15 mouse cellular contexts compared by ENCODE assay signal in the genomic region with DNA sequence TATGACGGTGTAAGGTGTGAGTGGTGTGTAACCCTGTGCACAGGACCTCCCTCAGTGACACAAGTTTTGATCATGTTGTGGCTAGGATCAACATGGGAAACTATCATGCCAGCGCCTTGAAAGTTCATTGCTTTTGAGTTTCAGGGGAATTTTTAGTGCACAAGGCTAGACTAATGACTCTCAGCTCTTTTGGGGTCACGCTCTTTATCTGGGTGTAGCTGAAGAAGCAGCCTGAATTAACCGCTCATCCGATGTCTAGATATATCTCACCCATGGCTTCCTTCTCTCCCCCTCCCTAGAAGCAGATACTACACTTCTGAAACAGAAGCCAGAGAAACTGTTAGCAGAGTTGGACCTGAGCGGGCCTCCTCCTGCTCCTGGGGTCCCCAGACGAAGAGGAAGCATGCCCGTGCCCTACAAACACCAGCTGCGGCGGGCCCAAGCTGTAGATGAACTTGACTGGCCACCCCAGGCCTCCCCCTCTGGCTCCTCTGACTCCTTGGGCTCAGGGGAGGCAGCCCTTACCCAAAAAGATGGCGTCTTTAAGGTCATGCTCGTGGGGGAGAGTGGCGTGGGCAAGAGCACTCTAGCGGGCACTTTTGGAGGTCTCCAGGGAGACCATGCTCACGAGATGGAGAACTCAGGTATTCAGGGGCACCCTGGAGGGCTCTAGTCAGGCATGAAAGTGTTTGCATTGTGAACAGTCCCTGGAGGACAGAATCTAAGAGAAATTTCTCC. TPM values are rescaled to one million over a fixed set of nuclear protein-coding genes. Genes with fewer than 3 reads are reported as not detected.
DNase-seq lines count a peak whose midpoint lies in the region; ATAC-seq lines count a peak whose summit lies in the region.
"Had no signal": no experiment of that assay in that cellular context is flagged by ENCODE, and none has a peak within 500 bp of the region (broad histone marks: within the 10 kb centered on the region; RNA-seq: fewer than 3 reads in every experiment).

No protein-coding gene starts in this region.

- no peak for DNase-seq in liver, embryonic 13.5 days
- DNase-seq in liver (no peak), MN1 (ENCODE audit: low spot score) (no peak)
- no peak for DNase-seq in forebrain, embryonic 14.5 days (ENCODE audit: low spot score)
- DNase-seq in left cerebral cortex, postnatal 36 days (ENCODE audit: low spot score in 2 of 2), result no peak
- DNase-seq in layer of hippocampus, adult 9-11 months, result no peak
- DNase-seq: gastrocnemius, postnatal 14 days; heart, postnatal 36 days; kidney, adult 9 months had no signal

- peaks cover 77% of the 10 kb centered on the region for H3K27me3 ChIP-seq in liver, embryonic 13.5 days
- peaks cover 10% of the 10 kb centered on the region for H3K27me3 ChIP-seq in forebrain, embryonic 14.5 days (replicated peaks; ENCODE audit: control insufficient read depth, insufficient read depth, low read length)
- H3K27me3 ChIP-seq in hindbrain, embryonic 16.5 days (replicated peaks; ENCODE audit: control insufficient read depth, insufficient read depth, low read length), result no peaks in the 10 kb centered on the region
- H3K27me3 ChIP-seq in neural tube, embryonic 12.5 days (replicated peaks), result peaks cover 18% of the 10 kb centered on the region
- H3K27me3 ChIP-seq: CH12.LX had no signal

- H3K27ac ChIP-seq in liver, embryonic 13.5 days, result no peak overlapping the region
- H3K27ac ChIP-seq in forebrain, embryonic 14.5 days (ENCODE audit: low read depth, low read length), result no peak overlapping the region
- H3K27ac ChIP-seq in hindbrain, embryonic 16.5 days (ENCODE audit: low read depth, low read length), result peak overlapping the region; percentile 71
- no peak overlapping the region for H3K27ac ChIP-seq in neural tube, embryonic 12.5 days
- H3K27ac ChIP-seq: stomach, postnatal 0 days had no signal

- intact Hi-C loops in left cerebral cortex, postnatal 36 days (cut with DNase I), result no loop called here

- peaks cover 21% of the 10 kb centered on the region for H3K4me1 ChIP-seq in liver, embryonic 13.5 days (replicated peaks)
- peaks cover 26% of the 10 kb centered on the region for H3K4me1 ChIP-seq in forebrain, embryonic 14.5 days (ENCODE audit: control insufficient read depth, insufficient read depth, low read length)
- H3K4me1 ChIP-seq in hindbrain, embryonic 16.5 days (ENCODE audit: control insufficient read depth, insufficient read depth, low read depth, low read length), result peaks cover 16% of the 10 kb centered on the region
- peaks cover 32% of the 10 kb centered on the region for H3K4me1 ChIP-seq in neural tube, embryonic 12.5 days

- H3K9ac ChIP-seq in liver, embryonic 13.5 days, result peak overlapping the region; percentile 39; the same call in 1 of the 2 replicates
- H3K9ac ChIP-seq in forebrain, embryonic 14.5 days (ENCODE audit: low read length), result 0 out of 2 replicates have a peak overlapping the region, but pooled peaks have one; percentile 72
- peak overlapping the region; percentile 71; the same call in 1 of the 2 replicates for H3K9ac ChIP-seq in hindbrain, embryonic 16.5 days (ENCODE audit: low read depth, low read length)
- H3K9ac ChIP-seq in neural tube, embryonic 12.5 days, result peak overlapping the region; percentile 78; the same call in 1 of the 2 replicates

- no peaks in the 10 kb centered on the region for H3K9me3 ChIP-seq in liver, embryonic 13.5 days (replicated peaks)
- H3K9me3 ChIP-seq in forebrain, embryonic 14.5 days (replicated peaks; ENCODE audit: control insufficient read depth, low read length), result no peaks in the 10 kb centered on the region
- H3K9me3 ChIP-seq in hindbrain, embryonic 16.5 days (ENCODE audit: control insufficient read depth, low read length), result no peaks in the 10 kb centered on the region
- no peaks in the 10 kb centered on the region for H3K9me3 ChIP-seq in neural tube, embryonic 12.5 days

- no peak overlapping the region for H3K4me2 ChIP-seq in liver, embryonic 13.5 days
- peak overlapping the region; percentile 87 for H3K4me2 ChIP-seq in forebrain, embryonic 14.5 days (ENCODE audit: low read length)
- peak overlapping the region; percentile 76 for H3K4me2 ChIP-seq in hindbrain, embryonic 16.5 days (ENCODE audit: low read length)
- H3K4me2 ChIP-seq in neural tube, embryonic 12.5 days (replicated peaks), result peak overlapping the region; percentile 84

- H3K4me3 ChIP-seq in liver, embryonic 13.5 days (replicated peaks), result no peak overlapping the region
- peak overlapping the region; percentile 45 for H3K4me3 ChIP-seq in forebrain, embryonic 14.5 days (ENCODE audit: low read depth, low read length)
- H3K4me3 ChIP-seq in hindbrain, embryonic 16.5 days (ENCODE audit: low read length), result peak overlapping the region; percentile 52
- H3K4me3 ChIP-seq in neural tube, embryonic 12.5 days, result peak overlapping the region; percentile 53; the same call in 1 of the 2 replicates
- H3K4me3 ChIP-seq: erythroblast, embryonic 14.5 days; myocyte had no signal

- no peaks in the 10 kb centered on the region for H3K36me3 ChIP-seq in liver, embryonic 13.5 days
- no peaks in the 10 kb centered on the region for H3K36me3 ChIP-seq in forebrain, embryonic 14.5 days (ENCODE audit: control insufficient read depth, insufficient read depth, low read length)
- H3K36me3 ChIP-seq in hindbrain, embryonic 16.5 days (ENCODE audit: control insufficient read depth, insufficient read depth, low read length), result no peaks in the 10 kb centered on the region
- H3K36me3 ChIP-seq in neural tube, embryonic 12.5 days, result no peaks in the 10 kb centered on the region

- no peak for ATAC-seq in liver, embryonic 13.5 days (ENCODE audit: low read depth)
- ATAC-seq in forebrain, embryonic 14.5 days, result no peak
- no peak; the same call in 1 of the 2 replicates for ATAC-seq in hindbrain, embryonic 16.5 days
- ATAC-seq in neural tube, embryonic 12.5 days (ENCODE audit: low FRiP score, low read depth), result no peak

- 61% methylated on average over 15 of the region's 15 CpGs for WGBS in liver, embryonic 13.5 days (ENCODE audit: insufficient replicate concordance)
- WGBS in forebrain, embryonic 14.5 days, result 71% methylated on average over 15 of the region's 15 CpGs
- WGBS in hindbrain, embryonic 16.5 days, result 56% methylated on average over 15 of the region's 15 CpGs
- WGBS in neural tube, embryonic 12.5 days, result 66% methylated on average over 15 of the region's 15 CpGs

RNA-seq across cellular contexts. Expression of a gene that starts 1.4 kb away (rescaled TPM):
- polyA plus RNA-seq in liver, embryonic 13.5 days (2015; fragmentation: Nextera tagmentation; extraction: Ambion mirVana), result 0.06 and 0.12 TPM in 2 replicates
- polyA plus RNA-seq in forebrain, embryonic 14.5 days (2014; fragmentation: Nextera tagmentation; extraction: Ambion mirVana), result 19.6 and 26.4 TPM in 2 replicates
- polyA plus RNA-seq in hindbrain, embryonic 16.5 days (2015; fragmentation: Nextera tagmentation; extraction: Ambion mirVana), result 38.5 and 39.5 TPM in 2 replicates
- 40.0 and 41.4 TPM in 2 replicates for polyA plus RNA-seq in neural tube, embryonic 12.5 days (2016; fragmentation: Nextera tagmentation; extraction: Ambion mirVana)
- 1 to 10 TPM; 7.0 to 7.7 TPM for total RNA-seq in left cerebral cortex, postnatal 36 days (2021)
- total RNA-seq: gastrocnemius, postnatal 14 days; heart, postnatal 36 days had no signal
- polyA plus RNA-seq: erythroblast, embryonic 14.5 days had no signal

RNA-seq across cellular contexts. Expression of a gene that starts 13.4 kb away (rescaled TPM):
- 18.4 and 21.2 TPM in 2 replicates for polyA plus RNA-seq in liver, embryonic 13.5 days (2015; fragmentation: Nextera tagmentation; extraction: Ambion mirVana)
- polyA plus RNA-seq in forebrain, embryonic 14.5 days (2014; fragmentation: Nextera tagmentation; extraction: Ambion mirVana), result 19.2 and 21.0 TPM in 2 replicates
- polyA plus RNA-seq in hindbrain, embryonic 16.5 days (2015; fragmentation: Nextera tagmentation; extraction: Ambion mirVana), result 31.4 and 35.6 TPM in 2 replicates
- polyA plus RNA-seq in neural tube, embryonic 12.5 days (2016; fragmentation: Nextera tagmentation; extraction: Ambion mirVana), result 34.9 and 37.5 TPM in 2 replicates
- 10 to 100 TPM; 24.1 to 24.4 TPM for total RNA-seq in left cerebral cortex, postnatal 36 days (2021)

RNA-seq across cellular contexts. Expression of a gene that starts 40.0 kb away (rescaled TPM):
- polyA plus RNA-seq in liver, embryonic 13.5 days (2015; fragmentation: Nextera tagmentation; extraction: Ambion mirVana), result 41.6 and 48.9 TPM in 2 replicates
- polyA plus RNA-seq in forebrain, embryonic 14.5 days (2014; fragmentation: Nextera tagmentation; extraction: Ambion mirVana), result 98.5 and 103 TPM in 2 replicates
- 93.2 and 103 TPM in 2 replicates for polyA plus RNA-seq in hindbrain, embryonic 16.5 days (2015; fragmentation: Nextera tagmentation; extraction: Ambion mirVana)
- 102 and 105 TPM in 2 replicates for polyA plus RNA-seq in neural tube, embryonic 12.5 days (2016; fragmentation: Nextera tagmentation; extraction: Ambion mirVana)
- total RNA-seq in left cerebral cortex, postnatal 36 days (2021), result 10 to 100 TPM; 47.7 to 58.0 TPM

RNA-seq across cellular contexts. Expression of a gene that starts 45.9 kb away (rescaled TPM):
- 19.8 and 23.2 TPM in 2 replicates for polyA plus RNA-seq in liver, embryonic 13.5 days (2015; fragmentation: Nextera tagmentation; extraction: Ambion mirVana)
- 48.2 and 51.5 TPM in 2 replicates for polyA plus RNA-seq in forebrain, embryonic 14.5 days (2014; fragmentation: Nextera tagmentation; extraction: Ambion mirVana)
- 45.1 and 56.1 TPM in 2 replicates for polyA plus RNA-seq in hindbrain, embryonic 16.5 days (2015; fragmentation: Nextera tagmentation; extraction: Ambion mirVana)
- polyA plus RNA-seq in neural tube, embryonic 12.5 days (2016; fragmentation: Nextera tagmentation; extraction: Ambion mirVana), result 79.5 and 81.0 TPM in 2 replicates
- total RNA-seq in left cerebral cortex, postnatal 36 days (2021), result 10 to 100 TPM in 1 of 2 experiments, 1 to 10 TPM in 1; 7.2 to 10.8 TPM

RNA-seq across cellular contexts. Expression of a gene that starts 50.6 kb away (rescaled TPM):
- polyA plus RNA-seq in liver, embryonic 13.5 days (2015; fragmentation: Nextera tagmentation; extraction: Ambion mirVana), result 244 and 265 TPM in 2 replicates
- 274 and 289 TPM in 2 replicates for polyA plus RNA-seq in forebrain, embryonic 14.5 days (2014; fragmentation: Nextera tagmentation; extraction: Ambion mirVana)
- polyA plus RNA-seq in hindbrain, embryonic 16.5 days (2015; fragmentation: Nextera tagmentation; extraction: Ambion mirVana), result 218 and 228 TPM in 2 replicates
- 250 and 276 TPM in 2 replicates for polyA plus RNA-seq in neural tube, embryonic 12.5 days (2016; fragmentation: Nextera tagmentation; extraction: Ambion mirVana)
- 10 to 100 TPM; 84.6 to 88.0 TPM for total RNA-seq in left cerebral cortex, postnatal 36 days (2021)

Comparison
In these comparisons a context has a peak if more than half of its experiments do, and no peak if none do; other contexts are left out.
1. RNA of a gene that starts 1.4 kb away (polyA plus RNA-seq): 40.0 to 41.4 TPM in neural tube, embryonic 12.5 days, 38.5 to 39.5 TPM in hindbrain, embryonic 16.5 days and 19.6 to 26.4 TPM in forebrain, embryonic 14.5 days; 0.06 to 0.12 TPM in liver, embryonic 13.5 days; every median in the first group is over 10 times any median in the second.
2. Peak in every context shown above with its lines, with median percentiles within 50 percentile points of each other: H3K9ac ChIP-seq.